Mouse (Mus musculus) intestine, postnatal 0 days (tissue): ENCODE measurements around the gene Slc26a9. TPM values are rescaled to one million over a fixed set of nuclear protein-coding genes. Genes with fewer than 3 reads are reported as not detected.

Source experiments
- ATAC-seq: fragments of 200-750 bp; cut with Nextera tagmentation; 2 replicates; pipeline ENCODE4 v1.8.0; 2017; ENCODE audit warnings: mild to moderate bottlenecking, moderate TSS enrichment, moderate library complexity
- H3K27ac ChIP-seq: fragments of 300-500 bp; sonication (generic); 2 replicates; pipeline ENCODE4 v1.5.1; 2014; ENCODE audit warnings: mild to moderate bottlenecking, low read depth, low read length, moderate library complexity
- H3K27me3 ChIP-seq: fragments of 300-500 bp; sonication (generic); replicated peaks from 2 replicates; pipeline ENCODE4 v1.6.1; 2014; ENCODE audit warnings: low read length, mixed read lengths; ENCODE audit not compliant: control insufficient read depth, insufficient read depth
- H3K36me3 ChIP-seq: fragments of 300-500 bp; sonication (generic); 2 replicates; pipeline ENCODE4 v1.6.1; 2014; ENCODE audit warnings: mild to moderate bottlenecking, moderate library complexity; ENCODE audit not compliant: control insufficient read depth, insufficient read depth
- H3K4me1 ChIP-seq: fragments of 300-500 bp; sonication (generic); replicated peaks from 2 replicates; pipeline ENCODE4 v1.6.1; 2014; ENCODE audit warnings: antibody characterized with exemption, low read length, mixed read lengths; ENCODE audit not compliant: control insufficient read depth, insufficient read depth
- H3K4me2 ChIP-seq: fragments of 300-500 bp; sonication (generic); replicated peaks from 2 replicates; pipeline ENCODE4 v1.6.1; 2014; ENCODE audit warnings: low read depth, mild to moderate bottlenecking, moderate library complexity
- H3K4me3 ChIP-seq: fragments of 300-500 bp; sonication (generic); 2 replicates; pipeline ENCODE4 v1.5.1; 2014; ENCODE audit warnings: low read depth, low read length
- H3K9ac ChIP-seq: fragments of 300-500 bp; sonication (generic); 2 replicates; pipeline ENCODE4 v1.6.1; 2014; ENCODE audit warnings: mild to moderate bottlenecking, low read depth, low read length
- H3K9me3 ChIP-seq: fragments of 300-500 bp; sonication (generic); 2 replicates; pipeline ENCODE4 v1.6.1; 2016; ENCODE audit warnings: mixed run types; ENCODE audit not compliant: control insufficient read depth
- CTCF ChIP-seq: sonication (generic); IDR thresholded peaks from 2 replicates; pipeline ENCODE4 v1.5.1; 2016; ENCODE audit warnings: low read depth, mild to moderate bottlenecking, control low read depth, antibody characterized with exemption, moderate library complexity
- WGBS: fragments of 180-500 bp; shearing (Covaris S2); extraction: QIAGEN DNeasy Blood & Tissue Kit; methylation state at CpG from one replicate; pipeline ENCODE4 v1.1.7; 2014; 5-methylcytosine and 5-hydroxymethylcytosine counted together
- polyA plus RNA-seq: library from polyadenylated mRNA; unstranded; fragments of >200 nt; fragmentation: Nextera tagmentation; extraction: Ambion mirVana; gene quantifications from 2 replicates; pipeline ENCODE4 v1.2.1, GENCODE M21; 2015

The Slc26a9 gene
- polyA plus RNA-seq, 1 experiment from 2014 or later, result 0.03 TPM

DNA sequence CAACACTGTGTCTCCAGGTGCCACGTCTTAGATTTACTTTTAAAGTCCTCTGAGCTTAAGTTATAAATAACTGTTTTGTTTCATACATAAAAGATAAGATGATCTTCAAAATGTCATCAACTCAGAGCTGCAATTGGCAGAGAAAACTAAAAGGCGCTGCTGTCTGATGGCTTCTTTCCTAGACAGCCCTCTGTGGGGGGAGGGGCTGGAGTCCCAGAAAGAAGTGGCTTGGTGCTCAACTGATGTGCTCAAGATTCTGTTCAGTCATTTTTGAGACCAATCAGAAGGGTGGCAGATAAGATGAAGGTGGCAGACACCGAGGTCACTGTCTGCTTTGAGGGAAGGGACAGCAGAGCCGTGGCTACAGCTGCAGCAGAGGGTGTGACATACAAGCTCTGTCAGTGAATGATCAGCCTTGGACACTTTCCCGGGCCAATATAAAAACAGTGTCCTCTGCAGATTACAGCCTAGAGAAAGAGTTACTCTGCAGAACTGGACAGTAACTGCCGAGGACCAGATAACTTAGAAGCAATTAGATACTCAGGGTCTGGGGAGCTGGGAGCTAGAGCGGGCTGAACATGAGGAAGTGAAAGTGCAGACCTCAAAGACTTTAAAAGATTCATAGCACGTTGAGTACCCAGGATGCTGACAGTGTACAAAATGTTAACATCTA lies 41.6 kb upstream of the Slc26a9 start:
- H3K4me3 ChIP-seq, result no peak overlapping the region
- ATAC-seq, result no peak
- no peak overlapping the region for H3K4me2 ChIP-seq
- H3K27ac ChIP-seq, result no peak overlapping the region
- no peaks in the 10 kb centered on the region for H3K9me3 ChIP-seq
- H3K27me3 ChIP-seq, result no peaks in the 10 kb centered on the region
- no peaks in the 10 kb centered on the region for H3K4me1 ChIP-seq
- no peak for TF ChIP-seq CTCF
- WGBS, result 53% methylated on average over 8 of the region's 8 CpGs
- no peaks in the 10 kb centered on the region for H3K36me3 ChIP-seq
- no peak overlapping the region for H3K9ac ChIP-seq

DNA sequence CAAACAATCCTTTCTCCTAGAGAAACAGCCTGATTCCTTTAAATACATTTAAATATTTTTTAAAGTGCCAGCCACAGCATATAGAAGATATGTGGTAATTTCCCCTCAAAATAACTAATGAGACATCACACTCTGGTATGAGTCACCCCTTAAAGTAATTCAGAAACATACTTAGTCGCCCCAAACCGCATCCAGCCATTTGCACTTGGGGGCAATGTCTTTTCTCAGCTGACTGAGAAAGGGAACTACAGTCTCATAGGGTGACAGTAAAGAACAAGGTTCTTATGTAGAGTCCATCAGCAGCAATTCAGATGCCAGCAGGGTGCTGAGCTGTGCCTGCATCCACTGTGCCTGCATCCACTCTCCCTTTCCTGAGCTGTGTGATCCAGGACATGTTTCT lies 40.3 kb upstream of the Slc26a9 start:
- no peak overlapping the region for H3K4me2 ChIP-seq
- no peaks in the 10 kb centered on the region for H3K4me1 ChIP-seq
- H3K4me3 ChIP-seq, result no peak overlapping the region
- no peaks in the 10 kb centered on the region for H3K9me3 ChIP-seq
- WGBS, result 75% methylated on average over 2 of the region's 2 CpGs
- no peaks in the 10 kb centered on the region for H3K27me3 ChIP-seq
- ATAC-seq, result no peak
- H3K9ac ChIP-seq, result no peak overlapping the region
- no peak overlapping the region for H3K27ac ChIP-seq
- no peaks in the 10 kb centered on the region for H3K36me3 ChIP-seq
- TF ChIP-seq CTCF, result no peak

DNA sequence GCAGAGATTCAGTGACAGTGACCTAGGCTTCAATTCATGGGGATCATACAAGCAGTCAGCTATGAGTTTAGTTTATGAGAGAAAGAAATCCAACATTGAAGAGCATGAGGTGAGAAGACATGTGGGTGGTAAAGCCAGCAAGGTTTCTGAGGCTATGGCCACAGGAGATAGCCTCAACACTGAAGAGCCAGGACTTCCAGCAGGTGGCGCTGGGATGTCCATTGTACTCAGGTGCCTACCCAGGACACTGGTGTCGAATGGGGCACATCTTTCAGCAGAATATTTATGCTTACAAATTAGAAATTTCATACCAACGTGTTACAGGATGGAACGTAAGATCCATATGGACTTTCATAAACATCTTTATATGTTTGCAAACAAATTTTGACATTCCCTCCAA lies 35.5 kb upstream of the Slc26a9 start:
- 23% methylated on average over 4 of the region's 4 CpGs for WGBS
- no peaks in the 10 kb centered on the region for H3K27me3 ChIP-seq
- no peak overlapping the region for H3K27ac ChIP-seq
- TF ChIP-seq CTCF, result peak; percentile 78
- H3K9me3 ChIP-seq, result no peaks in the 10 kb centered on the region
- no peak overlapping the region for H3K9ac ChIP-seq
- H3K4me2 ChIP-seq, result no peak overlapping the region
- H3K4me1 ChIP-seq, result no peaks in the 10 kb centered on the region
- H3K4me3 ChIP-seq, result no peak overlapping the region
- H3K36me3 ChIP-seq, result no peaks in the 10 kb centered on the region
- no peak for ATAC-seq

GRCm38 (mm10) chr1:131711518-131711917 lies 32.3 kb upstream of the Slc26a9 start:
- 68% methylated on average over 10 of the region's 10 CpGs for WGBS
- no peaks in the 10 kb centered on the region for H3K9me3 ChIP-seq

GRCm38 (mm10) chr1:131712386-131712785 lies 31.4 kb upstream of the Slc26a9 start:
- Histone ChIP-seq H3K4me3 (no peak overlapping the region), H3K27me3 (no peaks in the 10 kb centered on the region), H3K4me2 (no peak overlapping the region), H3K4me1 (no peaks in the 10 kb centered on the region), H3K27ac (no peak overlapping the region), H3K36me3 (no peaks in the 10 kb centered on the region), H3K9me3 (no peaks in the 10 kb centered on the region), H3K9ac (no peak overlapping the region)
- peak; percentile 90 for TF ChIP-seq CTCF
- WGBS, result 38% methylated on average over 2 of the region's 2 CpGs
- peak; percentile 41; the same call in 1 of the 2 replicates for ATAC-seq

More at GRCm38 (mm10) chr1:131711518-131711917, 32.3 kb upstream of the Slc26a9 start:
- H3K9ac ChIP-seq, result no peak overlapping the region
- H3K4me3 ChIP-seq, result no peak overlapping the region
- H3K27ac ChIP-seq, result no peak overlapping the region
- H3K36me3 ChIP-seq, result no peaks in the 10 kb centered on the region
- H3K4me1 ChIP-seq, result no peaks in the 10 kb centered on the region
- no peak overlapping the region for H3K4me2 ChIP-seq
- TF ChIP-seq CTCF, result no peak
- H3K27me3 ChIP-seq, result no peaks in the 10 kb centered on the region
- ATAC-seq, result no peak

DNA sequence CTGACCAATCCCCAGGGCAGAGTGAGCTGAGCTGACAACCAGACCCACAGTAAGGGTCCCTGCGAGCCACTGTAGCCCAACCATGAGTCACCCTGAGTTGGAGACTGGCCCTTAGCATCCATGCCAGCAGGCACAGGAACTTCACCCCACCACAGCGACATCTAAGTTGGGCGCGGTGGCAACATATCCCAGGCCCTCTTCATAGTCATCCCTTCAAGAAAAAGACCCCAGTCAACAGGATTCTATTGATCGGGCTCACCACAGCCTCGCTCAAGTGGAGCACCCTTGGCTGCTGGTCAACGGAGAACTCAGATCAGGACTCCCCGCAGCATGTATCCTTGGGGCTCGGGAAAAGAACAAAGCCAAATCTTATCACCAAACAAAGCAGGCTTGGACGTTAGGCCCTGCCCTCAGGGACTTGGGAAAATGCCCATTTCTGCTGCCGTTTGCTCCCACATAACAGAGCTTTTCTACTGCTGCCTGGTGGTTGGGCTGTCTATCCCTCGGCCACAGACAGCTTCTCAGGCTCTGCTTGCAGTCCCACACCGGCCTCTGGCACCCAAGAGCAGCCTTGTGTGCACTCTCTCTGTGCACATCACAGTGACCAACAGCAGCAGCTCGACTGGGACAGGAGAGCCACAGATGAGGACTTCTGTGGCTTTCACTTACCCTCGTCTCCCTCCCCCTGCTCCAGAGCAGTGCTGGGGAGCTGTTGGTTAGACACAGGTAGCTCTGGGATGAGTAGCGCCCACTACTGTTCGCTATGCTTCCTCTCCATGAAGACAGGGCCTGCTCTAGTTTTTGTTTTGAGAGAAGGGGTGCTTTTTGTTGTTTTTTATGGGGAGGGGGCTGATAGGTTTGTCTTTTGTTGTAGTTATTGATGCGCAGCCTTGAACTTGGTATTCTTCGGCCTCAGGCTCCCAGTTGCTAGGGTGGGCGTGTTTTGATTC lies 29.2 kb upstream of the Slc26a9 start:
- Histone ChIP-seq H3K4me2 (no peak overlapping the region), H3K4me1 (no peaks in the 10 kb centered on the region), H3K36me3 (no peaks in the 10 kb centered on the region), H3K9me3 (no peaks in the 10 kb centered on the region), H3K4me3 (no peak overlapping the region), H3K9ac (no peak overlapping the region), H3K27ac (no peak overlapping the region), H3K27me3 (no peaks in the 10 kb centered on the region)
- no peak for ATAC-seq
- 0 out of 2 replicates have a peak, but pooled peaks have one; percentile 7 for TF ChIP-seq CTCF
- WGBS, result 79% methylated on average over 20 of the region's 20 CpGs
